Mouse (Mus musculus) kidney, adult 2 months (tissue): Measurements from ENCODE around the gene Nol4l.

Experiments
- CTCF ChIP-seq: fragments of 200-500 bp; conservative IDR thresholded peaks from 2 replicates; pipeline ENCODE4 v1.5.1; 2011; ENCODE audit warnings: low read depth, mild to moderate bottlenecking, control low read depth, low read length, moderate library complexity, mixed read lengths; ENCODE audit not compliant: insufficient read depth, insufficient read length
- POLR2A ChIP-seq: fragments of 200-500 bp; IDR thresholded peaks from one replicate; pipeline ENCODE4 v1.6.1; 2011; ENCODE audit warnings: low read depth, low read length, control low read depth

- TF ChIP-seq POLR2A (no peak), CTCF (no peak)
Measured at GRCm38 (mm10) chr2:153525906-153526311, 3.9 kb downstream of the Nol4l start.
